Mouse (Mus musculus) gastrocnemius, postnatal 36 days (tissue): ENCODE data around the gene Zfp970. TPM values are rescaled to one million over a fixed set of nuclear protein-coding genes. Genes with fewer than 3 reads are reported as not detected.
A peak's percentile ranks its signal among the peaks of the same experiment; 100 is the strongest.
"Not testable (repeated sequence)": the region's sequence is repeated elsewhere in the genome, so short reads cannot be mapped to it uniquely, and the experiment has no call there.

Experiments
- DNase-seq, 2 experiments: peaks; one replicate each; pipeline ENCODE4 v3.0.0; 2022
- intact Hi-C: fragments of 180-260 bp; cut with DNase I; formaldehyde crosslinking; loops from one replicate; pipeline ENCODE4 v1.15.1; 2025
- long read RNA-seq, 2 experiments: library from polyadenylated mRNA; stranded (forward); transcript quantifications; one replicate each; pipeline ENCODE4 v2.0.0; 2021
- total RNA-seq, 2 experiments: library from RNA; stranded (reverse); gene quantifications; 2 replicates each; pipeline ENCODE4 v1.2.3; 2021

Zfp970 gene
- 10 to 100 TPM; 29.9 to 35.6 TPM for total RNA-seq
- long read RNA-seq, experiment 1, transcript Zfp970-201 (4 exons, 794 nt), result major isoform, 5 of 17 reads
- long read RNA-seq, experiment 1, partial matches to known transcripts, result 8 of 17 reads
- long read RNA-seq, experiment 1, other reads (novel, unspliced or antisense), result 4 of 17 reads
- long read RNA-seq, experiment 2, transcript Zfp970-201 (4 exons, 794 nt), result major isoform, 8 of 21 reads
- long read RNA-seq, experiment 2, partial matches to known transcripts, result 6 of 21 reads
- long read RNA-seq, experiment 2, other reads (novel, unspliced or antisense), result 7 of 21 reads

DNA sequence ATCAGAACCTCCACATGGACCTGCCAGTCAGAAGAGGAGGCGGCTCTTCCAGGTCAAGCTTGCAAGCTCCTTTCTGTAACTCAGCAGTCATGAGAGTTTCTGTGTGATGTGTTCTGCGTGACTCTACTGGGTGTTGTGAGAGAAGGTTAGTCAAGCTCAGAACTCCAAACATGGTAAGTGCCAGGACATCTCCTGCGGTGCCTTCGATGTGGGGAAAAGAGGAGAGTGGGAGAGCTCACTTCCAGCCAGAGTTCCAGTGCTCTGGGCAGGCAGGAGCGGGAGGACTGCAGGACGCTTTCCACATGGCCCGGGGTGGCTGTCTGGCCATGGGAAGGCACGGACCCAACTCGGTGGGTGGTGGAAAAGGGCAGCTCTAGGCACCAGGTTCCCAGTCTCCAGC, at the start of gene Zfp970:
TSS of gene Zfp970 (plus strand) at position 58 of the 400 bp plus-strand sequence.
- peak in 1 of 2 experiments; percentile 31 for DNase-seq
- intact Hi-C loops, result not testable (repeated sequence)

DNA sequence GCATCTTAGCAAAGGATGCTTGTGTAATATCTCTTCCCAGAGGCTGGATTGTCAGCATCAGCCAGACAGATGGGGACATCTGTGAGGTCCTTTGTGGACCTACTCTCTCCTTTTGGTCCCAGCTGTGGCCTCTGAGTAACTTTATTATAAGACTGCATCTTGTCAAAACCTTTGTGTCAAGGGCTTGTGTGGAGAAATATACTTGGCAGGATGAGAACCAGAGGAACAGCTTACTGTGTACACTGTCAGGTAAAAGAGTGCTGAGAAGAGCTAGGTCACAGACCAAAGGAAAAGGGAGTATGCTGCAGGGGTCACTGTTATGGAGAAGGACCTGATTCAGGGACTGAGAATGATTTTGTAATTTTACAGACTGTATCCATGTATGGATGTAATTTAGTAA, 3.7 kb downstream of the Zfp970 start:
- DNase-seq, intact Hi-C loops: not testable (repeated sequence)

DNA sequence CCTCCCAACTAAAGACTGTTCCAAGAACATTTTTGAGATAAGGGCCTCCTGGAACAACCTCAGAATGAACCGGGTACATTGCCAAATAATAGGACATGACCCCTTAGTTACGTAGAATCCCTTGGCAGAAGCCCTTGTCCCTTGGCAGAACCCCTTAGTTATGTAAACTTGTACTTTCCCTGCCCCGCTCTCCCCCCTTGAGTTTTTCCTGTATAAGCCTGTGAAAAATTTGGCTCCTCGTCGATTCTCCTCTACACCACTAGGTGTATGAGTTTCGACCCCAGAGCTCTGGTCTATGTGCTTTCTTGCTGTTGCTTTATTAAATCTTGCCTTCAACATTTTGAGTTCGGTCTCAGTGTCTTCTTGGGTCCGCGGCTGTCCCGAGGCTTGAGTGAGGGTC, 7.7 kb downstream of the Zfp970 start:
- intact Hi-C loops, DNase-seq: not testable (repeated sequence)

GRCm38 (mm10) chr2:177481971-177482370, 17.4 kb downstream of the Zfp970 start:
- intact Hi-C loops, DNase-seq: not testable (repeated sequence)

DNA sequence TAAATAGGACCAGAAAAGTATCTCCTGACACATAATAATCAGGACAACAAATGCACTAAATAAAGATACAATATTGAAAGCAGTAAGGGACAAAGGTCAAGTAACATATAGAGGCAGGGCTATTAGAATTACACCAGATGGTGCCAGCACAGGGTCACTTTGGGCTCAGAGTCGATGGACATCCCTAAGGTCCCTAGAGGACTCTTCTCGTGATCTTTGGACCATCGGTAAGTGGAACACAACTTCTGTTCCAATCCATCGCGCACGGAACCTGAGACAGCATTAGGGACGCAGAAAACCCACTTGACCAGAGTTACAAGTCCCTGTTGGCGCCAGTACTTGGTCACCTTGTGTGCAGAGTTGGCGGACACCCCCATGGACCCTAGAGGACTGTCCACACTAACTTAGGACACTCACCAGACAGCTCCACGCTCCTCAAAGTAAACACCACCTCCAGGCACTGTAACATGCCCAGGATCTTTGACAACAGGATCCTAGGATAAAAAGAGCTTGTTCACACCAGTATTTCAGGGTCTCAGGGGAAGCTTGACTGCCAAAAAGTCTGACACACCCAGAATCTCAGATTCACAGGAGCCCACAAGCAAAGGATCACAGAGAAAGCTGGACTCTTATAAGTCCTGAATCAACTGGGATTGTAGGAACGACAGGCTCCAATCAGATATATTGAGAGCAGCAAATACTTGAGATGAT, 18.9 kb downstream of the Zfp970 start:
- DNase-seq, intact Hi-C loops: not testable (repeated sequence)

DNA sequence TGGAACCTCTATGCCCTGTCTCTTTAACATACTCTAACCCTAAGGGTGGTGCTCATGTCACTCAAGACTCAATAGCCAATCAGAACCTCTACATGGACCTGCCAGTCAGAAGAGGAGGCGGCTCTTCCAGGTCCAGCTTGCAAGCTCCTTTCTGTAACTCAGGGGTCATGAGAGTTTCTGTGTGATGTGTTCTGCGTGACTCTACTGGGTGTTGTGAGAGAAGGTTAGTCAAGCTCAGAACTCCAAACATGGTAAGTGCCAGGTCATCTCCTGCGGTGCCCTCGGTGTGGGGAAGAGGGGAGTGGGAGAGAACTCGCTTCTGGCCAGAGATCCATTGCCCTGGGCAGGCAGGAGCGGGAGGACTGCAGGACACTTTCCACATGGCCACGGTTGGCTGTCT, 33.5 kb downstream of the Zfp970 start, which contains the start of gene Gm14403:
TSS of gene Gm14403 (plus strand) at position 149 of the 400 bp plus-strand sequence.
- intact Hi-C loops, DNase-seq: not testable (repeated sequence)

DNA sequence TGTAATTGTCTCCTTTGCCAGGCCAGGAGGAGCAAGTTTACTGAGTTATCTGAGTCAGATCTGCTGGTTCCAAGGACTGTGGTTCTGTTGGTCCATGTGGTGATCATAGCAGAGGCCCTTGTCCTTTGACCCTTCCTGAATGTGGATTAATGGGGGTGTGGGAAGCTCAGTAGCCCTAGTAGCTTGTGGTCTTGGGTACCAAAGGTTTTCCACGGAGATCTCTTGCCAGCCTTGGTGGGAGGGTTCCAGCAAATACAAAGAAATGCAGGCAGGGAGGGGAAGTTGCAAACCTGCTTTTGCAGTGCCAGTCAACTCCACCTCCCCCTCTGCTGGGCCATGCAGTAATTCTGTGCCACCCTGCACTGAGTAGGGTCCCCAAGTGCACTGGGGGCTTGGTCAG, 34.6 kb downstream of the Zfp970 start:
- intact Hi-C loops, DNase-seq: not testable (repeated sequence)

DNA sequence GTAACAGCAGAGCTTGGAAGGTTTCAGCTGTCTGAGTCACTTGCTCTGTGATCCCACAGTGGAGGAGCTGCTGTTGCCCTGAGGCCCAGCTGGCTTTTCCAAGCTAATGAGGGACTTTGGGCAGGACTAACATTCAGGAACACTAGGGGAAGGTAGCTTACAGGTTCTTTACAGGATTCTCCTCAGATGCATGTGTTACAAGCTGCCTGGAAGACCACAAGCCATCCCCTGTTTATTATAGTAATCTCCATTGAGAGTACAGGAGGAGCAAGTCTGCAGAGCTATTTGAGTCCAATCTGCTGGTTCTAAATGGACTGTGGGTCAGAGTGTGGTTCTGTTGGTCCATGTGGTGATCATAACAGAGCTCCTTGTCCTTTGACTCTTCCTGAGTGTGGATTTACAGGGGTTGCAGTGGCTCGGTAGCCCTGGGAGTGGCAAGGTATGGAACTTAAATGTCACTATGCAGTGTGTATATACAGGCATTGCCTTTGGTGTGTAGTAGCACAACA, 40.7 kb downstream of the Zfp970 start:
- intact Hi-C loops, DNase-seq: not testable (repeated sequence)

GRCm38 (mm10) chr2:177511381-177511780, 46.8 kb downstream of the Zfp970 start:
- DNase-seq, intact Hi-C loops: not testable (repeated sequence)

GRCm38 (mm10) chr2:177511972-177512371, 47.4 kb downstream of the Zfp970 start:
- intact Hi-C loops, DNase-seq: not testable (repeated sequence)

GRCm38 (mm10) chr2:177513991-177514479, 49.5 kb downstream of the Zfp970 start:
- intact Hi-C loops, DNase-seq: not testable (repeated sequence)

- DNase-seq, intact Hi-C loops: not testable (repeated sequence)
Measured at GRCm38 (mm10) chr2:177517746-177518145, 53.2 kb downstream of the Zfp970 start.

- intact Hi-C loops, DNase-seq: not testable (repeated sequence)
Measured at GRCm38 (mm10) chr2:177518354-177518753, 53.8 kb downstream of the Zfp970 start.

DNA sequence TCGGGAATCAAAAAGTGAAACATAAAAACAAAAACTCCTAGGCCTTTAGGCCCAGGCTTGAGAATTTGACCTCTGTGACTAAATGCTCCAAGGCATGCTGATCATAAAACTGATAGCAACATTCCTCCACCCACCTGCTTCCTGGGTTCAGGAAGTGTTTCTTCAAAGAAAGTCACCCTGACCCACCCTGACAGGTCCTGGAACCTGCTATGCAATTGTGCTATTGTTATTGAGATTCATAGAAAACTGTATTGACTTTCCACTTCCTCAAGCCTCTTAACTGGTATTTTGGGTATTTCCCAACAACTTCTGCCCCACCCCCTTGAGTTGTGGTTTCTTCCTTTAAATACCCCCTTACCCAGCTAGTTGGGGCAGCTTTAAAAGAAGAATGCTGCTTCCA, 54.4 kb downstream of the Zfp970 start:
- DNase-seq, intact Hi-C loops: not testable (repeated sequence)

GRCm38 (mm10) chr2:177520035-177520434, 55.5 kb downstream of the Zfp970 start:
- intact Hi-C loops, result loop anchor here (5.0 kb wide), 1 partner anchor 597 kb away; the partner anchor contains the start of gene Phactr3
- no peak for DNase-seq

- intact Hi-C loops, result loop anchor here (5.0 kb wide), 1 partner anchor 594 kb away; the partner anchor contains the start of gene Phactr3
- no peak for DNase-seq
Measured at GRCm38 (mm10) chr2:177523061-177523460, 58.5 kb downstream of the Zfp970 start.

DNA sequence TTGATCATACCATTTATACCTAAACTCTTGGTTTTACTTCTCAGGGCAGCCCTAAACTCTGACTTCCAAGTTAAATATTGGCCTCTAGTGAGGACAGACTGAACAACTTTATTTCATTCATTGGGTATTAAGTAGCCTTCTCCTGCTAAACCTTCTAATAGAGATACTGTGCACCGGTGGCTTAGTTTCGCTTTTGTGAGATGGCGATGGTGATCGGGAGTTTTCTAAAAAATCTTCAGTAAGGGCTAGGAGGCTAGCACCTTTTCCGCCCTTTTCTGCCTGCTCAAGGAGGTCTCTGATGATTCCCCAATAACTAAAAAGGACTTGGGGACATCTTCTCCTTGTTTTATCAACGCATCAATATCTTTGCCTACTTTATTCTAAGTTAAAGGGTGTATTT, 59.1 kb downstream of the Zfp970 start:
- not testable (repeated sequence) for DNase-seq
- intact Hi-C loops, result loop anchor here (5.0 kb wide), 1 partner anchor 594 kb away; the partner anchor contains the start of gene Phactr3

DNA sequence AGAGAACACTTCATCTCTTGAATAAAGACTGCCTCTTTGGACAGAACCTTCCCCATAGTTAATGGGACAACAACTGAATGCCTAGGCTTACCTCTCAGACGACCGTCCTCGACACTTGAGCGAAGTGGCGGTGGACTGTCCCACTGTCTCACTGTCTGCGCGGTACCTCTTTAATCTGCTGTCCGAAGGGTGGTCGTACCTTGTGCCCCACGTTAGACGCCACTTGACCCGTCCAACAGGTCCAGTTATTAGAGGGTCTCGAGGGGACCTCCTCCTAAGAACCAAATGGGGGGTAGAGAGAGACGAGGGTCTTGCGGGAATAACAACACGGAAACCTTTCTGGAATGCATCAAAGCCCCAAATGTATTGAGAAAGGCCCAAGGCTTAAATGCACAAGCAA, 59.6 kb downstream of the Zfp970 start:
- intact Hi-C loops, result loop anchor here (5.0 kb wide), 1 partner anchor 593 kb away; the partner anchor contains the start of gene Phactr3
- not testable (repeated sequence) for DNase-seq
